Mouse (Mus musculus): ENCODE measurements at regions not wholly inside any gene's neighbourhood (a gene's known extent, or its start where the extent isn't known, plus 50 kb on each side); places are given as distances from the start of the nearest gene placed in this dataset.

GRCm38 (mm10) chr4:31627053-31627452 is 336.8 kb upstream of the Map3k7 start:
- DNase-seq, result peak; percentile 35

GRCm38 (mm10) chr4:31627777-31628176 is 336.1 kb upstream of the Map3k7 start:
- no peak for DNase-seq

DNA sequence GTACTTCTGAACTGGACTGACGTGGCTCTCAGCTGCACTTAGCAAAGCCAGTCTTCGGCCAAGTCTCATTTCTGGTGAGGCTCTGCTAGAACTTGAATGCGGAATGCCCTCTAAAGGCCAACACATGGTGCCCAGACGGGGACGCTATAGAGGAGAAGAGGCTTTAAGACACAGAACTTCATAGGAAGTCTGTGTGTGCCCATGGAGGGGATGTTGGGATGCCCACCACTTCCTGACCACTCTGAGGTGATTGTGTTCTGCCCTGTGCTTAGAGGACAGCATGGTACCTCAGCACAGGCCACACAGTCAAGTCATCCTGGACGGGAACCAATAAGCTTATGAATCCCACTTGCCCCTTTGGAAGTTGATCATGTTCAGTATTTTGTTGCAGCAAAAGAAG is 325.3 kb upstream of the Map3k7 start:
- DNase-seq, result no peak

GRCm38 (mm10) chr4:31642161-31642560 is 321.7 kb upstream of the Map3k7 start:
- peak; percentile 47 for DNase-seq

DNA sequence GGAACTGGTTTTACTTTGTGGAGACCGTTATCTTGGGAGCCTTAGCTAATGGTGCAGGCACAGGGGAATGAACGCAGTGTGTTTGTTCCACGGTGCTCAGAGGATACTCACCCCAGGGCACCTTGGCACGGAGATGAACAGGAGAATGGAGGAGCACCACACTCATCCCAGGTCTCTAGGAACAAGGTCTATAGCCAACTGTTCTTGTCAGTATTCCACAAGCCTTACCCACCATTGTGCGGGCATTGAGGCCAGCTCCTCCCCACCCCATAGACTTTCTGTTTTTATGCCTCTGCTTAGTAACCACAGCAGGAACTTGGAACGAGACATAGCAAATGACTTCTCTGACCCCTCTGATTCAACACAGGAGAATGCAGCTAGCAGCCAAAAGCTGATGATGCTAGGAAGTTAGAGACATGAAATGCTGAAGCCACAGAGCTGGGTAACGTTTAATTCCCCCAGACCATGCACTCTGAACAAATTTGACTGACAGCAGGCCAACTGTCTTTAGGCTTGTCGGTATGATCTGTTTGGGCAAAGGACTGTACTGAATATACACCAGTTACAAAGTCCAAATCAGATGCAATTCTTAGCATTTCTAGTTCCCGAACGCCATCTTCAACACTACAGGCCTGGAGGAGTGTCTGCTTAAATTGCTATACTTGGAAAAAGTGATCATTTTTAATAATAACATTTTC is 321.2 kb upstream of the Map3k7 start:
- DNase-seq, result peak; percentile 36

- DNase-seq, result peak; percentile 46
These were observed 315.1 kb upstream of the Map3k7 start for GRCm38 (mm10) chr4:31648631-31649368.

- peak; percentile 56 for DNase-seq
These were observed 308.4 kb upstream of the Map3k7 start for GRCm38 (mm10) chr4:31655364-31656106.

DNA sequence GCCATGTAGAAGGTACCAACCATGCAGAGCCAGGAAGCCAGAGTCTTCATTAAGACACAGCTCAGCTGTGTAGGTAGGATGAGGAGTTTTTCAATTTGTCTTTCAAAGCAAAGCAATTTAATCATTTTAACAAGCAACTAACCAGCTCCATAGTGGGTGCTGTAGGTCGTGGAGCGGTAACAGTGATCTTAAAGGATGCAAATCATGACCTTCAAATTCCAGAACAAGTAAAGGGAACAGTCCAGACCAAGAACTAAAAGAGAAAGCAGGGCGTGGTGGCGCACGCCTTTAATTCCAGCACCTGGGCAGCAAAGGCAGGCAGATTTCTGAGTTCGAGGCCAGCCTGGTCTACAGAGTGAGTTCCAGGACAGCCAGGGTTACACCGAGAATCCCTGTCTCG is 307.8 kb upstream of the Map3k7 start:
- DNase-seq, result no peak

- no peak for DNase-seq
These were observed 305.1 kb upstream of the Map3k7 start for GRCm38 (mm10) chr4:31658820-31659219.

GRCm38 (mm10) chr4:31660896-31661295 is 303.0 kb upstream of the Map3k7 start:
- no peak for DNase-seq

DNA sequence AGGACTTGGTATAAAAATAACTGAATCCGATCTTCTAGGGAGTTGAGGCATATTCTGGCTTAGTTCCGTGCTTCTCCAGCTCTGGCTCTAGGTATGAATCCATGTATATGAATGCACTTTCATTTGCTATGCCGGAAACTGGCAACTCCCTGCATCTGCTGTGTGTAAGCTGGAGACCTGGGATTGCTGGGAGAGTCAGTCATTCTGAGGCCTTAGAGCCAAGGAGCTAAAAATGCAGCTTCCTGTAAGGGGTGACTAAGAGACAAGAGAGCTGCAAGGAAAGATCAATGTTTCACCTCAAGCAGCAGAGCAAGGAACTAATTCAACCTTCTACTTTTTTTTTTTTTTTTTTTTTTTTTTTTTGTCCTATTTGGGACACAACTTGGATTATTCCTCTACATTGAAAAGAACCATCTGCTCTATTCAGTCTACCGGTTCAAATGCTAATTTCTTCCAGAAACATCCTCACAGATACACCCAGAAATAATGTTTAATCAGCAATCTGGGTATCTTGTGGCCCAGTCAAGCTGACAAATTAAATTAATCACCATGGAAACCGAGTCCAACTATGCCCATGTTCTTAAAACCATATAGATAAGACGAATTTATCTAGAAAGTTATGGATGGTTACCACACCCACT is 292.2 kb upstream of the Map3k7 start:
- no peak for DNase-seq

DNA sequence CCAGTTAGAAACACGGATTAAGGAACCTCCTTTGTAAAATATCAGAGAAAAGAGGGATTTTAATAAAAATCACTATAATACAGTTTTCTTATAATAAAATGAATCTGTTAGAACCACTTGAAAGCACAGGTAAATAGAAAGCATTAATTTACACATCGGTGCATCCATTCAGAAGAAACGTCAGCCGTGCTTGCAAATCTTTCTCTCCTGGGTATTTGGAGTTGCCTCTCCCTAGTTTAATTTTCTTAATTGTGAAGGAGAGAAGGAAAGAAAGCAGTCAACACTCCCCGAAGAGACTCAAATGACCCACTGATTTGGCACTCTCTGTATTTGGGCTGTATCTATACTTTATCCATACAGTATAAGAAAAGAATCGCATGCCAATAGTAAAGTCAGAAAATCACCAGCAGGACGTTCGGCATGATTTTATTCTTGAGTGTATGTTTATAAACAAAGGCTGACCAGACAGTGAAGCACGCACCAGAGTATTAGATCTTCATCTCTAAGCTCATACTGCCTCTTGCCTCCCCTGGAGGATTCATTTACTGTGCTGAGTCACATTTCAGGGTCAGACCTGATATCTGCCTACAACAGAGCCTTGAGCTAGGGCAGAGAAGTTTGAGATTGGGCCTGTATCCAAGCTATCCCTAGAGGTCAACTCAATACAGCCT is 291.6 kb upstream of the Map3k7 start:
- DNase-seq, result no peak

DNA sequence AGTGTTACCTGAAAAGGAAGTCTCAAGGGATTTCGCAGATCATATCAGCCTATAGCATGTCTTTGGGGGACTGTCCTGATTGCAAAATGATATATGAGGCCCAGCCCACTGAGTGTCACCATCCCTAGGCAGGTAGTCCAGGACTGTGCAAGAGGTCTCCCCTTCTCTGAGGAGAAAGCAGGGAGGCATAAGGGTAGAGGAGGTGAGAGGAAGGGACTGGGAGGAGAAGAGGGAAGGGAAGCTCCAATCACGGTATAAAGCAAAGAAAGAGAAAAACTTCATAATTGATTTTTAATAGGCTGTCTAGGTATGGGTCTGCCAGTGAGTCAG is 291.1 kb upstream of the Map3k7 start:
- DNase-seq, result no peak

- DNase-seq, result no peak
These were observed 284.8 kb upstream of the Map3k7 start for GRCm38 (mm10) chr4:31679007-31679590.

- no peak for DNase-seq
These were observed 282.9 kb upstream of the Map3k7 start for GRCm38 (mm10) chr4:31680958-31681357.

DNA sequence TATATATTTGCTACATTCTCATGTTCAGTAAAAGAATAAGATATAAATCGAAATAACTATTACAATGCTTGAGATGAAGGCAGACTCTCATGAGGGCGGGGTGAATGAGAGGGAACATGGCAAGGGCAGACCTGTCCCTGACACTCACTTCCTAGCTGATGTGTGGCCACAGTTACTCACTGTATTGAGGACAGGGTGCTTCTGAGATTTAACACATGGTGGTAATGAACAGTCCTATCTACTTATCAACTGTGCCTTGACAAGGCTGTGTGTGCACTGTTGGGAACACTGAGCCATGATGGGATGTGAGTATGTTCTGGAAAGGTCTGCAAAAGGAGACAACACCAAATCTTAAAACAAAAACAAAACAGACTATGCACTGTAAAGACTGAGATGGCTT is 274.8 kb upstream of the Map3k7 start:
- no peak for DNase-seq

GRCm38 (mm10) chr4:31697769-31698505 is 266.0 kb upstream of the Map3k7 start:
- no peak for DNase-seq

DNA sequence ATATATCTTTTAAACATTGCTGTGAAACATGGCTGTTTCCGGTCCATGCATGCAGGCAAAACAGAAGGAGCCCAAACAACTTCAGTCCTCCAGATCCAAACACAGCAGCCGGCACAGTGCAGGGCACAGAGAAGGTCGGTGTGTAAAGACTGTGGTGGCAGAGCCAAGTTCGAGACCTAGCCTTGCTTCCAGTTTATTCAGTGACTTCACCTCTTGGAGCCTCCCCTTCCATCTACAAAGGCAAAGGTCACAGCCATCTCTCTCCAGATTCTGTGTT is 265.5 kb upstream of the Map3k7 start:
- DNase-seq, result no peak

DNA sequence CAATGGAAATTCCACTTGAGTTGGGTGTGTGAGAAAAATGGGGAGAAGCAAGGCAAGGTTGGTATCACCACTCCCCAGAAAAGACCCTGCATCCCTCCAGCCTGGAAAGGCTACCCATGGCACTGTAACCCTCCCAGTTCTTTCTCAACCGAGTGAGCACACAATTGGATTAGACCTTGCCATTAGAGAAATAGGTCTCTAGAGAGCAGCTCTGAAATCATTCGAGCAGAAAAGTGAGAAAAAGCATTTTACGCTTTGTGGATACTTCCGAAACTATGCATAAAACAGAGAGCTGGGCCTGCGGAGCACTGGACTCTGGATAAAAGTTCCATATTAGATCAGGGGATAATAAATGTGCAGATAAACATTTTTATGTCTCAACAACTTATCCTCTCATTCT is 264.6 kb upstream of the Map3k7 start:
- no peak for DNase-seq

GRCm38 (mm10) chr4:31714054-31714651 is 249.7 kb upstream of the Map3k7 start:
- no peak for DNase-seq

GRCm38 (mm10) chr4:31723501-31723900 is 240.4 kb upstream of the Map3k7 start:
- DNase-seq, result no peak

- no peak for DNase-seq
These were observed 239.5 kb upstream of the Map3k7 start for GRCm38 (mm10) chr4:31724400-31724799.

All from kidney, postnatal 10 days (tissue).